Mouse (Mus musculus): ENCODE data around the gene Scamp5. TPM values are rescaled to one million over a fixed set of nuclear protein-coding genes. Genes with fewer than 3 reads are reported as not detected.

The Scamp5 gene
- polyA plus RNA-seq, 1 experiment from 2014 or later: 42.4 TPM

GRCm38 (mm10) chr9:57503622-57504380 lies 35.9 kb upstream of the Scamp5 start, which contains the start of gene Rpp25:
Rpp25 (plus strand) TSS chr9:57504026.
- DNase-seq (ENCODE audit: low spot score) (peak; percentile 81), ATAC-seq (ENCODE audit: low FRiP score, low TSS enrichment) (peak; percentile 79)
- H3K36me3 ChIP-seq (ENCODE audit: control insufficient read depth, insufficient read depth, low read length): no peaks in the 10 kb centered on the region
- peak within 1 kb of the TSS; percentile 78 for H3K4me2 ChIP-seq (replicated peaks; ENCODE audit: low read depth)
- no peaks in the 10 kb centered on the region for H3K9me3 ChIP-seq (ENCODE audit: control insufficient read depth, low read length)
- H3K9ac ChIP-seq (ENCODE audit: low read length): peak within 1 kb of the TSS; percentile 43
- H3K27me3 ChIP-seq (ENCODE audit: control insufficient read depth, insufficient read depth, low read length): peaks cover 9% of the 10 kb centered on the region
- 0 out of 2 replicates have a peak, but pooled peaks cover 7% of the 10 kb centered on the region for H3K4me1 ChIP-seq (replicated peaks; ENCODE audit: control insufficient read depth, insufficient read depth)
- under 1% methylated on average over 46 of the region's 46 CpGs for WGBS
- H3K27ac ChIP-seq (replicated peaks): peak within 1 kb of the TSS; percentile 8; the same call in 1 of the 2 replicates
- TF ChIP-seq EP300 (optimal IDR thresholded peaks at IDR 0.05): no peak
- no peak for TF ChIP-seq CTCF (IDR thresholded peaks at IDR 0.05; ENCODE audit: low read depth)
- H3K4me3 ChIP-seq (ENCODE audit: low read depth, low read length): peak within 1 kb of the TSS; percentile 43

GRCm38 (mm10) chr9:57502911-57503621 lies 35.2 kb upstream of the Scamp5 start:
- WGBS: 5% methylated on average over 23 of the region's 23 CpGs
- peak; percentile 7; the same call in 1 of the 2 replicates for ATAC-seq (ENCODE audit: low FRiP score, low TSS enrichment)
- H3K27ac ChIP-seq (replicated peaks): no peak overlapping the region; the same call in 1 of the 2 replicates
- peak overlapping the region; percentile 43 for H3K4me3 ChIP-seq (ENCODE audit: low read depth, low read length)
- no peaks in the 10 kb centered on the region for H3K36me3 ChIP-seq (ENCODE audit: control insufficient read depth, insufficient read depth, low read length)
- TF ChIP-seq EP300 (optimal IDR thresholded peaks at IDR 0.05): no peak
- TF ChIP-seq CTCF (IDR thresholded peaks at IDR 0.05; ENCODE audit: low read depth): no peak
- peaks cover 9% of the 10 kb centered on the region for H3K27me3 ChIP-seq (ENCODE audit: control insufficient read depth, insufficient read depth, low read length)
- 0 out of 2 replicates have a peak, but pooled peaks cover 7% of the 10 kb centered on the region for H3K4me1 ChIP-seq (replicated peaks; ENCODE audit: control insufficient read depth, insufficient read depth)
- peak overlapping the region; percentile 78 for H3K4me2 ChIP-seq (replicated peaks; ENCODE audit: low read depth)
- peak; percentile 40 for DNase-seq (ENCODE audit: low spot score)
- H3K9ac ChIP-seq (ENCODE audit: low read length): 0 out of 2 replicates have a peak overlapping the region, but pooled peaks have one; percentile 18
- no peaks in the 10 kb centered on the region for H3K9me3 ChIP-seq (ENCODE audit: control insufficient read depth, low read length)

GRCm38 (mm10) chr9:57501861-57502260 lies 34.0 kb upstream of the Scamp5 start:
- no peak overlapping the region for H3K27ac ChIP-seq (replicated peaks)
- no peak for TF ChIP-seq CTCF (IDR thresholded peaks at IDR 0.05; ENCODE audit: low read depth)
- TF ChIP-seq EP300 (optimal IDR thresholded peaks at IDR 0.05): no peak
- peaks cover 9% of the 10 kb centered on the region for H3K27me3 ChIP-seq (ENCODE audit: control insufficient read depth, insufficient read depth, low read length)
- DNase-seq (ENCODE audit: low spot score): no peak
- H3K9ac ChIP-seq (ENCODE audit: low read length): no peak overlapping the region
- H3K4me1 ChIP-seq (replicated peaks; ENCODE audit: control insufficient read depth, insufficient read depth): 0 out of 2 replicates have a peak, but pooled peaks cover 7% of the 10 kb centered on the region
- H3K36me3 ChIP-seq (ENCODE audit: control insufficient read depth, insufficient read depth, low read length): no peaks in the 10 kb centered on the region
- no peaks in the 10 kb centered on the region for H3K9me3 ChIP-seq (ENCODE audit: control insufficient read depth, low read length)
- no peak overlapping the region for H3K4me2 ChIP-seq (replicated peaks; ENCODE audit: low read depth)
- H3K4me3 ChIP-seq (ENCODE audit: low read depth, low read length): no peak overlapping the region
- WGBS: 12% methylated on average over 20 of the region's 20 CpGs
- no peak for ATAC-seq (ENCODE audit: low FRiP score, low TSS enrichment)

GRCm38 (mm10) chr9:57501452-57501851 lies 33.6 kb upstream of the Scamp5 start:
- Histone ChIP-seq H3K4me2 (replicated peaks; ENCODE audit: low read depth) (no peak overlapping the region), H3K9me3 (ENCODE audit: control insufficient read depth, low read length) (no peaks in the 10 kb centered on the region), H3K4me3 (ENCODE audit: low read depth, low read length) (no peak overlapping the region), H3K9ac (ENCODE audit: low read length) (no peak overlapping the region), H3K36me3 (ENCODE audit: control insufficient read depth, insufficient read depth, low read length) (no peaks in the 10 kb centered on the region), H3K4me1 (replicated peaks; ENCODE audit: control insufficient read depth, insufficient read depth) (0 out of 2 replicates have a peak, but pooled peaks cover 7% of the 10 kb centered on the region), H3K27ac (replicated peaks) (no peak overlapping the region), H3K27me3 (ENCODE audit: control insufficient read depth, insufficient read depth, low read length) (peaks cover 9% of the 10 kb centered on the region)
- ATAC-seq (ENCODE audit: low FRiP score, low TSS enrichment) (no peak), DNase-seq (ENCODE audit: low spot score) (no peak)
- TF ChIP-seq EP300 (optimal IDR thresholded peaks at IDR 0.05): no peak
- TF ChIP-seq CTCF (IDR thresholded peaks at IDR 0.05; ENCODE audit: low read depth): no peak
- WGBS: 21% methylated on average over 13 of the region's 13 CpGs

GRCm38 (mm10) chr9:57498536-57498935 lies 30.7 kb upstream of the Scamp5 start:
- H3K4me2 ChIP-seq (replicated peaks; ENCODE audit: low read depth): no peak overlapping the region
- H3K36me3 ChIP-seq (ENCODE audit: control insufficient read depth, insufficient read depth, low read length): no peaks in the 10 kb centered on the region
- ATAC-seq (ENCODE audit: low FRiP score, low TSS enrichment) (no peak), DNase-seq (ENCODE audit: low spot score) (no peak)
- 0 out of 2 replicates have a peak, but pooled peaks cover 4% of the 10 kb centered on the region for H3K4me1 ChIP-seq (replicated peaks; ENCODE audit: control insufficient read depth, insufficient read depth)
- no peaks in the 10 kb centered on the region for H3K9me3 ChIP-seq (ENCODE audit: control insufficient read depth, low read length)
- no peak overlapping the region for H3K27ac ChIP-seq (replicated peaks)
- no peak overlapping the region for H3K4me3 ChIP-seq (ENCODE audit: low read depth, low read length)
- peaks cover 6% of the 10 kb centered on the region for H3K27me3 ChIP-seq (ENCODE audit: control insufficient read depth, insufficient read depth, low read length)
- TF ChIP-seq CTCF (IDR thresholded peaks at IDR 0.05; ENCODE audit: low read depth) (no peak), EP300 (optimal IDR thresholded peaks at IDR 0.05) (no peak)
- WGBS: 59% methylated on average over 7 of the region's 7 CpGs
- H3K9ac ChIP-seq (ENCODE audit: low read length): no peak overlapping the region
